Mouse (Mus musculus) forebrain, postnatal 0 days (tissue): ENCODE data around the gene Slc1a3. TPM values are rescaled to one million over a fixed set of nuclear protein-coding genes. Genes with fewer than 3 reads are reported as not detected.
A peak's percentile ranks its signal among the peaks of the same experiment; 100 is the strongest.

Source experiments
- ATAC-seq: fragments of 200-750 bp; cut with Nextera tagmentation; 2 replicates; pipeline ENCODE4 v1.8.0; 2017; ENCODE audit warnings: mild to moderate bottlenecking, moderate library complexity
- DNase-seq: peaks from one replicate; pipeline ENCODE4 v3.0.0-alpha.2; 2015
- H3K27ac ChIP-seq: fragments of 300-500 bp; sonication (generic); 2 replicates; pipeline ENCODE4 v1.5.1; 2014; ENCODE audit warnings: low read depth, mild to moderate bottlenecking, antibody characterized with exemption, low read length, moderate library complexity, mixed read lengths
- H3K27me3 ChIP-seq: fragments of 300-500 bp; sonication (generic); 2 replicates; pipeline ENCODE4 v1.6.1; 2014; ENCODE audit warnings: mild to moderate bottlenecking, low read length, mixed read lengths; ENCODE audit not compliant: insufficient read depth
- H3K36me3 ChIP-seq: fragments of 300-500 bp; sonication (generic); 2 replicates; pipeline ENCODE4 v1.6.1; 2014; ENCODE audit warnings: mild to moderate bottlenecking, moderate library complexity; ENCODE audit not compliant: insufficient read depth
- H3K4me1 ChIP-seq: fragments of 300-500 bp; sonication (generic); 2 replicates; pipeline ENCODE4 v1.6.1; 2014; ENCODE audit warnings: antibody characterized with exemption; ENCODE audit not compliant: insufficient read depth
- H3K4me2 ChIP-seq: fragments of 300-500 bp; sonication (generic); 2 replicates; pipeline ENCODE4 v1.6.1; 2014; ENCODE audit warnings: low read depth, mild to moderate bottlenecking, moderate library complexity
- H3K4me3 ChIP-seq: fragments of 300-500 bp; sonication (generic); 2 replicates; pipeline ENCODE4 v1.5.1; 2014; ENCODE audit warnings: low read depth, low read length, mixed read lengths
- H3K9ac ChIP-seq: fragments of 300-500 bp; sonication (generic); 2 replicates; pipeline ENCODE4 v1.6.1; 2014; ENCODE audit warnings: mild to moderate bottlenecking
- H3K9me3 ChIP-seq: fragments of 300-500 bp; sonication (generic); 2 replicates; pipeline ENCODE4 v1.6.1; 2016; ENCODE audit warnings: low read length
- CTCF ChIP-seq: sonication (generic); IDR thresholded peaks from 2 replicates; pipeline ENCODE4 v1.5.1; 2016; ENCODE audit warnings: antibody characterized with exemption, control low read depth, low read depth
- WGBS: fragments of 180-500 bp; shearing (Covaris S2); extraction: QIAGEN DNeasy Blood & Tissue Kit; methylation state at CpG from one replicate; pipeline ENCODE4 v1.1.7; 2014; 5-methylcytosine and 5-hydroxymethylcytosine counted together
- polyA plus RNA-seq: library from polyadenylated mRNA; unstranded; fragments of >200 nt; fragmentation: Nextera tagmentation; extraction: Ambion mirVana; gene quantifications from 2 replicates; pipeline ENCODE4 v1.2.1, GENCODE M21; 2015
- total RNA-seq: library from RNA; depleted of rRNA; stranded (reverse); fragments of >200 nt; gene quantifications from 2 replicates; pipeline ENCODE4 v1.2.3, GENCODE M21; 2014; rRNA removed

Gene Slc1a3
- total RNA-seq (210 and 234 TPM in 2 replicates), polyA plus RNA-seq (147 and 192 TPM in 2 replicates)

DNA sequence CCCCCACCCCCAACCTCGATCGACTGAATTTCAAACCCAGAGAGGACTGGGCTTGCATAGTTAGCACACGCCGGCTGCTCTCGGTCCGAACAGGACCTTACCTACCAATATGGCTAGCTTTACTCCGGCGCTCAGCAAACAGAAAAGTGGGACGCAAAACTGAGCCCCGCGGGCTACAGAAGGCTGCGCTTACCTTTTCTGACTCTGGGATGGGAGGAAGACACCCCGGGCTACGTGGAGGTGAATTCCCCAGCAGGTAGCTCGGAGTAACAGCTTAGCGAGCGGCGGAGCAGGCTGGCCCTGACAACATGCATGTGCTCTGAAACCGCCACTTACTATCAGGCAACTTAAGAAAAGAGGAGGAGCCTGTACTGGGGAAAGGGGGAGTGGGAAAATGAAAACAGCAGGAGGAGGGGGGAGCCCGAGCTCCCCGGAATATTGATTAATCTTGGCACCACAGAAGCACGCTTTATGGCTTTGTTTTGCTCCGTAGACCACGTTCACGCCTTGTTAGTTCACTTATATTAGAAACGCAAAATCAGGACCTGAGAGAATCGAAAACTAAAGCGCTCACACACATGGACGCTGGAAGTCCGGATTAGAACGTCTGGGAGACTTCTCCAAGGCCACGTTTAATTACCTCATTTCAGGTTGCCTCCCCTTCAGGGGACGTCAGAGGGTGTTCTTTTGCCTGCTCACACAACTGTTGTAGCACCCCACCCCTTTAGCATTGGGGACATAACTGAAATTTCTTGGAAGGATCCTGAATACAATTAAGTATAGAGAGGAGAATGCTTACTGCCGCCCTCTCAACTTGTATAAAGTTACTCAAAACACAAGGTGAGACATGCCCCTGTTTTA lies at the start of gene Slc1a3:
TSS of gene Slc1a3 (minus strand) at position 619 of the 861 bp plus-strand sequence.
- no peaks in the 10 kb centered on the region for H3K27me3 ChIP-seq
- H3K9me3 ChIP-seq, result no peaks in the 10 kb centered on the region
- peak within 1 kb of the TSS; percentile 61 for H3K4me3 ChIP-seq
- DNase-seq (peak; percentile 62), ATAC-seq (peak; percentile 85)
- TF ChIP-seq CTCF, result no peak
- WGBS, result under 1% methylated on average over 34 of the region's 34 CpGs
- H3K27ac ChIP-seq, result peak within 1 kb of the TSS; percentile 57; the same call in 1 of the 2 replicates
- H3K4me2 ChIP-seq, result peak within 1 kb of the TSS; percentile 91
- no peaks in the 10 kb centered on the region for H3K4me1 ChIP-seq
- H3K9ac ChIP-seq, result peak within 1 kb of the TSS; percentile 59
- H3K36me3 ChIP-seq, result no peaks in the 10 kb centered on the region

DNA sequence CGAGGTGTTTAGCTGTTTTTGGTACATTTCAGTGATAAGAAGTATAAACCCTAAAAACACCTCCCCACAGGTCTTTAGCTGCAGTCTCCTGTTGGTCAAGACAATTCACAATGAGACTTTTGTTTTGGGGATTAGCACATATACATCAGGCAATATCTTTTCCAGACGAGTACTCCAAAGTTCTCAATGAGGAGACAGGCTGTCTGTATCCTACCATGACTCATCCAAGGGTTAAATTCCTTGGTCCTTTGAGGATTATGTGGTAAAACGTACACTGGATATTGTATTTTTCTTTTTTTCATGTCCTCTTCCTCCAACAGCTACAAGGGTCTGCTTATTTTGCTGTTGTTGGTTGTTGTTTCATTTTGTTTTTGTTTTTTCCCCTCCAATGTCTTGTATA lies 48.5 kb upstream of the Slc1a3 start:
- WGBS, result 67% methylated on average over 3 of the region's 3 CpGs
- ATAC-seq, result no peak

DNA sequence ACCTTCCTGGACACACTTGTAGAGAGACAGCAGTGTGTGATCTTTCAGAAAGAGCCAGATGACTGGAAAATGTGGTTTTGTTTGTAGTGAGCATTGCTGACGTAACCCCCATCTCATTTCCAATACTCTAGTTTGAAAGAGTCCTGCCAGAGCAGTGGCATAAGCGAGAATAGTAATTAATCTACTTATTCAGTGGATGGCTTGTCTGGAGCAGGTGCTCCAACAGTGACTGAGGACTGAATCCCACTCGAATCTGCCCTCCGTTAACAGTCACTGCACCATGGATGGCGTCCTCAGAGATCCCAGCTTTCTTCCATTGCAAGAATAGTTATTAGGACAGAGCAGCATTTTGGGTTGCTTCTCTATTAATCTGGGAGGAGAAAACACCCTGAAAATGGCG lies 45.9 kb upstream of the Slc1a3 start:
- no peaks in the 10 kb centered on the region for H3K4me1 ChIP-seq
- peak; percentile 22 for DNase-seq
- WGBS, result 27% methylated on average over 6 of the region's 6 CpGs
- H3K27ac ChIP-seq, result 0 out of 2 replicates have a peak overlapping the region, but pooled peaks have one; percentile 15
- H3K9ac ChIP-seq, result no peak overlapping the region
- ATAC-seq, result peak; percentile 45
- H3K27me3 ChIP-seq, result no peaks in the 10 kb centered on the region
- no peak for TF ChIP-seq CTCF
- H3K36me3 ChIP-seq, result no peaks in the 10 kb centered on the region
- no peak overlapping the region for H3K4me2 ChIP-seq
- H3K9me3 ChIP-seq, result no peaks in the 10 kb centered on the region
- H3K4me3 ChIP-seq, result no peak overlapping the region

More for the DNA sequence above, 48.5 kb upstream of the Slc1a3 start:
- Histone ChIP-seq H3K36me3 (no peaks in the 10 kb centered on the region), H3K4me1 (no peaks in the 10 kb centered on the region), H3K9me3 (no peaks in the 10 kb centered on the region), H3K4me3 (no peak overlapping the region), H3K27ac (no peak overlapping the region), H3K4me2 (no peak overlapping the region), H3K27me3 (no peaks in the 10 kb centered on the region), H3K9ac (no peak overlapping the region)
- no peak for DNase-seq
- no peak for TF ChIP-seq CTCF

DNA sequence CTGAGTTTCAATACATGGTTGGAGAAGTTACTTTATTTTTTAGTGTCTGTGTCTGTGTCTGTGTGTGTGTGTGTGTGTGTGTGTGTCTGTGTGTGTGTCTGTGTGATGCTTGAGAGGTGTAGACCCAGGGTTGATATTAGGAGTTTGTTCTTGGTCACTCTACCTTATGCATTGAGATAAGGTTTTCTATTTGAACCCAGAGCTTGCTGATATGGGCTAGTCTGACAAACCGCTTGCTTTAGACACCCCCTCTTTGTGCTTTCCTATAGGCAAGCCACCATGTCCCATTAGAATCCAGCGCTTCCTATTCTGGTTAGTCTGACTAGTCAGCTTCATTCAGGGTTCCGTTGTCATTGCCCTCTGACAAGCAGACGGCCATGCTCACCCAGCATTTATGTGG lies 39.2 kb upstream of the Slc1a3 start:
- TF ChIP-seq CTCF, result no peak
- Histone ChIP-seq H3K4me2 (no peak overlapping the region), H3K36me3 (no peaks in the 10 kb centered on the region), H3K9ac (no peak overlapping the region), H3K9me3 (no peaks in the 10 kb centered on the region), H3K27ac (no peak overlapping the region), H3K4me1 (no peaks in the 10 kb centered on the region), H3K27me3 (no peaks in the 10 kb centered on the region), H3K4me3 (no peak overlapping the region)
- ATAC-seq (no peak), DNase-seq (no peak)
- WGBS, result 91% methylated on average over 4 of the region's 4 CpGs

DNA sequence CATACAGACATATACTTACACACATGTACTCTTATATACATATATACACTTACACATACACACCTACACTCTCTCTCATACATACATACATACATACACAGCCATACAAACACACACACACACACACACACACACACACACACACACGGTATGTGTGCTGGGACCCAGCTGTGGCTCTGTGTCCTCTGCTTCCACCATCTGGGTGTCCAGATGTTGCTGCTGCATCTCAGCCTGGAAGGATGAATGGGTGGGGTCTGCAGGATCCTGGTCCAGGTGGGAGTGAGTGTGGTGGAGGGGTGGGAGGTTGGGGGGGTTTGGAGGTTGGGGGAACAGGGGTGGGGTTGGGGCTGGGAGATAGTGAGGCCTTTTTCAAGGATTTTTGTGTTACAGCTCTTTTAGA lies 38.2 kb upstream of the Slc1a3 start:
- H3K9me3 ChIP-seq, result no peaks in the 10 kb centered on the region
- H3K27ac ChIP-seq, result no peak overlapping the region
- H3K4me1 ChIP-seq, result no peaks in the 10 kb centered on the region
- WGBS, result 96% methylated on average over 1 of the region's 1 CpGs
- DNase-seq (no peak), ATAC-seq (no peak)
- H3K36me3 ChIP-seq, result no peaks in the 10 kb centered on the region
- no peak overlapping the region for H3K9ac ChIP-seq
- no peak overlapping the region for H3K4me3 ChIP-seq
- H3K4me2 ChIP-seq, result no peak overlapping the region
- no peak for TF ChIP-seq CTCF
- H3K27me3 ChIP-seq, result no peaks in the 10 kb centered on the region

DNA sequence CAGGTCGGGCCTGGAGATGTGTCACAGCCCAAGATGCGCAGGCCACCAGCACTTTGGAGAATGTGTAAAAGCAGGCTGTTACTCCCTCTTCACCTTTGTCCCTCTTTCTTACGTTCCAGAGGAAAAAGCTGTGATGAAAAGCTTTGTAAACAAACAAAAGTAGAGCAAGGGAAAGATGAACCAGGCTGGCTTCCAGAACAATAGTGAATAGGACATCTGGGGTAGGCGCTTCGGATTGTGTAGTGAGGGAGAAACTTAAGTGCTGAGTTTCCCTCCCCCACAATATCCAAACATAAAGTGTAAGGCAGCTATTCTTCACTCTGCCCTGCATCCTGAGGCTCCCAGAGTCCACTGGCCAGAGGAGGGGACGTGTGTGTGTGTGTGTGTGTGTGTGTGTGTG lies 31.0 kb upstream of the Slc1a3 start:
- Histone ChIP-seq H3K9me3 (no peaks in the 10 kb centered on the region), H3K27me3 (no peaks in the 10 kb centered on the region), H3K4me1 (no peaks in the 10 kb centered on the region), H3K4me2 (no peak overlapping the region), H3K9ac (no peak overlapping the region), H3K36me3 (no peaks in the 10 kb centered on the region), H3K27ac (no peak overlapping the region), H3K4me3 (no peak overlapping the region)
- DNase-seq (no peak), ATAC-seq (no peak)
- no peak for TF ChIP-seq CTCF
- 52% methylated on average over 6 of the region's 6 CpGs for WGBS

DNA sequence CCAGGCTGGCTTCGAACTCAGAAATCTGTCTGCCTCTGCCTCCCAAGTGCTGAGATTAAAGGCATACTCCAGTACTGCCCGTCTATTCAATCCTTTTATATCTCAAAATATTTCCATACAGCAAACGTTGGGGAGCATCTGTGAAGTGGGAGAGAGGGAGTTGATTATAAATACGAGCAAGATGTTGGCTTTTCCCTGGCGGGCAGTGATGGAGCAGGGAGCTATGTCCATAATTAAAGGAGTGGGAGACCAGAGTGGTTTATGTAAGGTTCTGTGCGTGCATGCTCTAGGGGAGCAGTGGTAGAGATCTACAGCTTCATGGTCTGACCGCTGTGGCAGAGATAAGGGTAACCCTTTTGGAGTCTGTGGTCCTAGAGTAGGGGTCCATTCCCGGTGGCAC lies 30.2 kb upstream of the Slc1a3 start:
- Histone ChIP-seq H3K4me3 (no peak overlapping the region), H3K9ac (no peak overlapping the region), H3K27ac (no peak overlapping the region), H3K27me3 (no peaks in the 10 kb centered on the region), H3K4me1 (no peaks in the 10 kb centered on the region), H3K36me3 (no peaks in the 10 kb centered on the region), H3K4me2 (no peak overlapping the region), H3K9me3 (no peaks in the 10 kb centered on the region)
- 88% methylated on average over 8 of the region's 8 CpGs for WGBS
- no peak for DNase-seq
- no peak for ATAC-seq
- no peak for TF ChIP-seq CTCF
